Mouse (Mus musculus) liver, embryonic 12.5 days (tissue): Measurements from ENCODE around the gene Usp17le. TPM values are rescaled to one million over a fixed set of nuclear protein-coding genes. Genes with fewer than 3 reads are reported as not detected.
"Not testable (repeated sequence)": the region's sequence is repeated elsewhere in the genome, so short reads cannot be mapped to it uniquely, and the experiment has no call there.

ENCODE experiments used
- ATAC-seq: fragments of 200-750 bp; cut with Nextera tagmentation; 2 replicates; pipeline ENCODE4 v1.8.0; 2017; ENCODE audit warnings: moderate number of reproducible peaks, mild to moderate bottlenecking, moderate library complexity
- H3K27ac ChIP-seq: fragments of 300-500 bp; sonication (generic); 2 replicates; pipeline ENCODE4 v1.5.1; 2016; ENCODE audit warnings: mild to moderate bottlenecking
- H3K27me3 ChIP-seq: fragments of 300-500 bp; sonication (generic); replicated peaks from 2 replicates; pipeline ENCODE4 v1.6.1; 2016; ENCODE audit warnings: mild to moderate bottlenecking, moderate library complexity
- H3K36me3 ChIP-seq: fragments of 300-500 bp; sonication (generic); 2 replicates; pipeline ENCODE4 v1.6.1; 2016; ENCODE audit warnings: mild to moderate bottlenecking, moderate library complexity
- H3K4me1 ChIP-seq: fragments of 300-500 bp; sonication (generic); 2 replicates; pipeline ENCODE4 v1.6.1; 2016
- H3K4me2 ChIP-seq: fragments of 300-500 bp; sonication (generic); 2 replicates; pipeline ENCODE4 v1.6.1; 2016; ENCODE audit warnings: mild to moderate bottlenecking, moderate library complexity
- H3K4me3 ChIP-seq: fragments of 300-500 bp; sonication (generic); 2 replicates; pipeline ENCODE4 v1.5.1; 2016; ENCODE audit warnings: mild to moderate bottlenecking, moderate library complexity
- H3K9ac ChIP-seq: fragments of 300-500 bp; sonication (generic); 2 replicates; pipeline ENCODE4 v1.6.1; 2016; ENCODE audit warnings: mild to moderate bottlenecking, moderate library complexity
- H3K9me3 ChIP-seq: fragments of 300-500 bp; sonication (generic); replicated peaks from 2 replicates; pipeline ENCODE4 v1.6.1; 2016; ENCODE audit warnings: mild to moderate bottlenecking, moderate library complexity
- WGBS: fragments of 180-500 bp; shearing (Covaris S2); methylation state at CpG from one replicate; pipeline ENCODE4 v1.1.7; 2016; ENCODE audit not compliant: insufficient replicate concordance; 5-methylcytosine and 5-hydroxymethylcytosine counted together
- polyA plus RNA-seq: library from polyadenylated mRNA; unstranded; fragments of >200 nt; fragmentation: Nextera tagmentation; extraction: Ambion mirVana; gene quantifications from 2 replicates; pipeline ENCODE4 v1.2.1, GENCODE M21; 2016

Gene Usp17le
- not detected in 2 replicates for polyA plus RNA-seq

DNA sequence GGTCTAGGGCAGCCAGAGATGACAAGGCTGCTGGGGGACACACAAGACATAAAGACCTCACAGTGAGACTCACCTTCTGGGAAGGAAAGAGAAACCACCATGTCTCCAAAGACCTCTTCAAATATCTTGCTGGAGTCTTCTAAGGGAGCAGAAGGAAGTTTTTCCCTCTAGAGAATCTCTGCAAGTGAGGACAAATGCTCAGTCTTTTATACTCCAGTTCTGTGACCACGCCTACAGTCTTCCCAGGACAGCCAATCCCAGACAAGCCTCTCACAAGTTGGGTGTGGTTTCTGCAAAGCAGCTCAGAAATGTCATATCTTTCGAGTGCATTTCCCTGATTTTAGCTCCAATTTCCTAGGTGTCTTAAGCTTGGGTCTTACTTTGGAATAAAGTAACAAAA lies at the start of gene Usp17le:
Gene Usp17le (minus strand): TSS at position 101 of the 400 bp plus-strand sequence.
- H3K27ac ChIP-seq, H3K4me2 ChIP-seq, H3K27me3 ChIP-seq, ATAC-seq, H3K9me3 ChIP-seq, H3K4me3 ChIP-seq, H3K36me3 ChIP-seq, H3K9ac ChIP-seq, H3K4me1 ChIP-seq: not testable (repeated sequence)
- 27% methylated on average over 2 of the region's 2 CpGs for WGBS

DNA sequence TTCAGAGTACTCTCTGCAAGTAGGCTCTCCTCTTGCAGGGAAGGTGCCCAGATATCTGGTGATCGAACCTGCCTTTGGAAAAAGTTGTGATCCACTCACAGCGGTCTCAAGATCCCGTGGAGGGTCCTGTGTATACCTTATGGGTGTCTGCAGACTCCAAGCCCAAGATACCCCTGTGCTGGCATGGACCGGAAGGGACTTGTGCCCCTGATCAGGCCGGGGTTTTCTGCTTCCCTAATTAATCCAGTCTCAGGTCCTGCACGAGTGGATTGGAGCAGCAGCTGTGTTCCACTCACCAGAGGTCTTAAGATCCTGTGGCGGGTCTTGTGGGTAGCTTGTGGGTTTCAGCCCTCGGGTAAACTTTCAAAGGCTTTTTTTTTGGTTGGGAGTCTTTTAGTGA lies 33.1 kb upstream of the Usp17le start:
- H3K36me3 ChIP-seq, H3K27me3 ChIP-seq, H3K9me3 ChIP-seq, H3K4me2 ChIP-seq, H3K4me1 ChIP-seq, H3K4me3 ChIP-seq, H3K9ac ChIP-seq, ATAC-seq, H3K27ac ChIP-seq: not testable (repeated sequence)
- 63% methylated on average over 8 of the region's 8 CpGs for WGBS

DNA sequence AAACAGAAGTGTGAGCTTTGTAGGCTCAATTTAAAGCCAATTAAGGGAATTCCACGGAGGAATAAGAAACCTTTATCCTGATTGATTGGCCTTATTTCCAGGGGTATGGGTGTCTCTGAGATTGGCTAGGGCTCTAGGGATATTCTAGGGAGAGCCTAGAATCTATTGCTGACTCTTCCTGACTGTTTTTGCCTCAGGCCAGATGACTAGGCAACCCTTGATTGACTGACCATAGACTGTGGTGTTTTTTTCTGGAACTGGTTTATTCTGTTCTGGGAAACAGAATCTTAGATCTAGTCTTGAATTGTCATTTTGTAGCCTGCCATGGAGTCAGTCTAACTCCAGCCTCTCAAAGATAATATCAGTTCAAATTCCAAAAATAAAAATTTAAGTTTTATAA lies 13.5 kb upstream of the Usp17le start:
- Histone ChIP-seq H3K27ac (no peak overlapping the region), H3K9ac (no peak overlapping the region), H3K9me3 (no peaks in the 10 kb centered on the region), H3K4me3 (no peak overlapping the region), H3K4me1 (no peaks in the 10 kb centered on the region), H3K36me3 (no peaks in the 10 kb centered on the region), H3K27me3 (no peaks in the 10 kb centered on the region), H3K4me2 (no peak overlapping the region)
- 31% methylated on average over 1 of the region's 1 CpGs for WGBS
- no peak for ATAC-seq

Other genes with a start within 250 kb of the Usp17le start
- not detected in 2 replicates for gene Olfr651, start 227.3 kb downstream of the Usp17le start, polyA plus RNA-seq
- gene Olfr652, start 216.6 kb downstream of the Usp17le start, polyA plus RNA-seq, result not detected in 2 replicates
- gene Olfr653, start 200.2 kb downstream of the Usp17le start, polyA plus RNA-seq, result not detected in 2 replicates
- not detected in 2 replicates for gene Olfr654, start 190.4 kb downstream of the Usp17le start, polyA plus RNA-seq
- not detected in 2 replicates for gene Olfr655, start 175.7 kb downstream of the Usp17le start, polyA plus RNA-seq
- gene Olfr656, start 163.5 kb downstream of the Usp17le start, polyA plus RNA-seq, result not detected in 2 replicates
- not detected in 2 replicates for gene Olfr657, start 152.7 kb downstream of the Usp17le start, polyA plus RNA-seq
- not detected in 2 replicates for gene Olfr658, start 130.2 kb downstream of the Usp17le start, polyA plus RNA-seq
- not detected in 2 replicates for gene Olfr659, start 110.7 kb downstream of the Usp17le start, polyA plus RNA-seq
- gene Olfr661, start 91.0 kb downstream of the Usp17le start, polyA plus RNA-seq, result not detected in 2 replicates
- gene Usp17lb, start 65.1 kb upstream of the Usp17le start, polyA plus RNA-seq, result not detected in 2 replicates
- gene Usp17la, start 79.5 kb upstream of the Usp17le start, polyA plus RNA-seq, result not detected in 2 replicates
- gene Olfr665, start 100.6 kb upstream of the Usp17le start, polyA plus RNA-seq, result not detected in 2 replicates
- gene Olfr666, start 118.5 kb upstream of the Usp17le start, polyA plus RNA-seq, result not detected in 2 replicates
- gene Olfr667, start 144.0 kb upstream of the Usp17le start, polyA plus RNA-seq, result not detected in 2 replicates
- gene Olfr668, start 150.6 kb upstream of the Usp17le start, polyA plus RNA-seq, result not detected in 2 replicates
- not detected in 2 replicates for gene Olfr669, start 156.8 kb upstream of the Usp17le start, polyA plus RNA-seq
- not detected in 2 replicates for gene Olfr670, start 185.2 kb upstream of the Usp17le start, polyA plus RNA-seq
- gene Olfr671, start 201.7 kb upstream of the Usp17le start, polyA plus RNA-seq, result not detected in 2 replicates
- not detected in 2 replicates for gene Olfr672, start 224.6 kb upstream of the Usp17le start, polyA plus RNA-seq